8 mouse cellular contexts compared by ENCODE assay signal in the genomic region with DNA sequence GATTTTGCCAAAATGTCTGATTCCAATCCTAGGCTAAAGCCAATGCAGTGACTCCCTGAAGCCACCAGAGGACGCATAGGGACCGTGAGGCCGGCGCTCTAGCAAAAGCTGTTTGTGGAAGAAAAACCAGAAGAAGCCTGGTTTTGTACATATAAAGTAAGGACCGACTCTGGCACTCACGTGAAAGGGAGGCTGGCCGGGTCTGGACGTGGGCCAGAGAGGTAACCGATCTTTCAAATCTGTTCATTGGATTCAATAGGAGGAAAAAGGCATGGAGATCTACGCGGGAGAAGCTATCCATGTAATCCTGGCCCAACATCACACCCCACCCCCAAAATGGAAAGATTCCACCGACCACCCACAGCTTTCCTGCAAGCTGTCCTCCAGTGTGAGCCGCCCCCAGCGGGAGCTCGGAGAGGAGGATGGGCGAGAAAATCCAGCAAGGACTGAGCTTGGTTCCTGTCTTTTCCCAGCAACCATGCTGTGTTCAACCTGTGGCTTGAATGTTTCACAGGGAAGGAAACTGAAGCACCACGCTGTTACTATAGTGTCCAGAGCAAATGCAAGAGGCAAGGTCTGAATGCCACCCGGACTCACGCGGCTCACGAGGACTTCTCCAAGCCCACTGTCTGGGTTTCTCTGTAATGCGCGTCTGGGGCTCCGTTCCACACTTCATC. TPM values are rescaled to one million over a fixed set of nuclear protein-coding genes. Genes with fewer than 3 reads are reported as not detected.
DNase-seq lines count a peak whose midpoint lies in the region; ATAC-seq and TF ChIP-seq lines count a peak whose summit lies in the region.

No protein-coding gene starts in this region.

- no peak for TF ChIP-seq POLR2A in kidney, adult 2 months (IDR thresholded peaks at IDR 0.05; ENCODE audit: low read depth, low read length)

- 0 out of 2 replicates have a peak overlapping the region, but pooled peaks have one; percentile 20 for H3K4me3 ChIP-seq in kidney, adult 2 months (ENCODE audit: insufficient read depth, low read depth, low read length)
- peak overlapping the region; percentile 46 for H3K4me3 ChIP-seq in limb, embryonic 10.5 days
- peak overlapping the region; percentile 24 for H3K4me3 ChIP-seq in midbrain, embryonic 12.5 days

- no peaks in the 10 kb centered on the region for H3K36me3 ChIP-seq in kidney, adult 2 months (ENCODE audit: control insufficient read depth, insufficient read depth, low read length)
- no peaks in the 10 kb centered on the region for H3K36me3 ChIP-seq in limb, embryonic 10.5 days
- no peaks in the 10 kb centered on the region for H3K36me3 ChIP-seq in midbrain, embryonic 12.5 days
- no peaks in the 10 kb centered on the region for H3K36me3 ChIP-seq in splenic B cell, adult 2 months (ENCODE audit: control insufficient read depth, insufficient read depth, low read length, poor library complexity, severe bottlenecking)

- ATAC-seq in granulocyte monocyte progenitor cell, adult 5-6 weeks (replicated peaks; ENCODE audit: poor library complexity, severe bottlenecking): peak; percentile 86
- peak; percentile 78 for ATAC-seq in midbrain, embryonic 12.5 days (ENCODE audit: low FRiP score, low read depth)

- H3K27me3 ChIP-seq in kidney, adult 2 months (replicated peaks; ENCODE audit: control insufficient read depth, insufficient read depth, low read length): no peaks in the 10 kb centered on the region
- no peaks in the 10 kb centered on the region for H3K27me3 ChIP-seq in limb, embryonic 10.5 days (ENCODE audit: low read depth, poor library complexity, severe bottlenecking)
- no peaks in the 10 kb centered on the region; the same call in 1 of the 2 replicates for H3K27me3 ChIP-seq in midbrain, embryonic 12.5 days
- H3K27me3 ChIP-seq in splenic B cell, adult 2 months (ENCODE audit: control insufficient read depth, insufficient read depth, low read length, poor library complexity, severe bottlenecking): no peaks in the 10 kb centered on the region

- H3K4me2 ChIP-seq in midbrain, embryonic 12.5 days (replicated peaks): peak overlapping the region; percentile 62

- no peaks in the 10 kb centered on the region for H3K9me3 ChIP-seq in limb, embryonic 10.5 days (replicated peaks)
- H3K9me3 ChIP-seq in midbrain, embryonic 12.5 days: no peaks in the 10 kb centered on the region

- DNase-seq in urinary bladder, adult 18-20 months (ENCODE audit: low spot score in 2 of 2): peak; percentile 7 to 22
- DNase-seq in urinary bladder, adult 2 months (ENCODE audit: low spot score): no peak
- DNase-seq in embryo, embryonic 10 days (ENCODE audit: low spot score): peak; percentile 90
- DNase-seq in kidney, adult 2 months: peak; percentile 70
- peak; percentile 73 for DNase-seq in limb, embryonic 10.5 days (ENCODE audit: low spot score)
- DNase-seq in splenic B cell, adult 2 months (ENCODE audit: low read depth, low spot score): peak; percentile 73

- peak; percentile 98 for TF ChIP-seq CTCF in kidney, adult 2 months (conservative IDR thresholded peaks at IDR 0.05; ENCODE audit: insufficient read depth, insufficient read length, low read depth, low read length)

- WGBS in kidney, adult 2 months: 12% methylated on average over 24 of the region's 24 CpGs
- 10% methylated on average over 24 of the region's 24 CpGs for WGBS in limb, embryonic 10.5 days
- 8% methylated on average over 24 of the region's 24 CpGs for WGBS in midbrain, embryonic 12.5 days

- no peak overlapping the region for H3K27ac ChIP-seq in kidney, adult 2 months (ENCODE audit: insufficient read depth, low read depth, low read length)
- peak overlapping the region; percentile 67 for H3K27ac ChIP-seq in limb, embryonic 10.5 days
- no peak overlapping the region for H3K27ac ChIP-seq in midbrain, embryonic 12.5 days (replicated peaks)

- peak overlapping the region; percentile 41 for H3K9ac ChIP-seq in midbrain, embryonic 12.5 days (replicated peaks)

- H3K4me1 ChIP-seq in kidney, adult 2 months (ENCODE audit: control insufficient read depth, insufficient read depth, low read length): 0 out of 2 replicates have a peak, but pooled peaks cover 4% of the 10 kb centered on the region
- H3K4me1 ChIP-seq in limb, embryonic 10.5 days: peaks cover 6% of the 10 kb centered on the region
- H3K4me1 ChIP-seq in midbrain, embryonic 12.5 days: peaks cover 8% of the 10 kb centered on the region

RNA-seq across cellular contexts. Expression of a gene that starts 12.6 kb away (rescaled TPM):
- polyA plus RNA-seq in urinary bladder, adult 2 months (2012; rRNA removed): not detected in 2 replicates
- total RNA-seq in granulocyte monocyte progenitor cell, adult 5-6 weeks (2014; fragmentation: Nextera tagmentation): not detected in 2 replicates
- not detected in 2 replicates for total RNA-seq in granulocyte monocyte progenitor cell, adult 5-6 weeks (2017)
- polyA plus RNA-seq in kidney, adult 2 months (2012; rRNA removed): 526 and 582 TPM in 2 replicates
- not detected in 2 replicates for polyA plus RNA-seq in limb, embryonic 10.5 days (2016; fragmentation: Nextera tagmentation; extraction: Ambion mirVana)
- 0.77 and 0.89 TPM in 2 replicates for polyA plus RNA-seq in midbrain, embryonic 12.5 days (2016; fragmentation: Nextera tagmentation; extraction: Ambion mirVana)

RNA-seq across cellular contexts. Expression of a gene that starts 39.4 kb away (rescaled TPM):
- not detected in 2 replicates for polyA plus RNA-seq in urinary bladder, adult 2 months (2012; rRNA removed)
- total RNA-seq in granulocyte monocyte progenitor cell, adult 5-6 weeks (2014; fragmentation: Nextera tagmentation): not detected in 2 replicates
- total RNA-seq in granulocyte monocyte progenitor cell, adult 5-6 weeks (2017): not detected in 2 replicates
- polyA plus RNA-seq in kidney, adult 2 months (2012; rRNA removed): 355 and 358 TPM in 2 replicates
- polyA plus RNA-seq in limb, embryonic 10.5 days (2016; fragmentation: Nextera tagmentation; extraction: Ambion mirVana): not detected in 2 replicates
- polyA plus RNA-seq in midbrain, embryonic 12.5 days (2016; fragmentation: Nextera tagmentation; extraction: Ambion mirVana): 3.6 and 4.2 TPM in 2 replicates

Comparison
In these comparisons a context has a peak if more than half of its experiments do, and no peak if none do; other contexts are left out.
1. RNA of a gene that starts 12.6 kb away (polyA plus RNA-seq): 526 to 582 TPM in kidney, adult 2 months; 0.77 to 0.89 TPM in midbrain, embryonic 12.5 days, not detected in urinary bladder, adult 2 months and not detected in limb, embryonic 10.5 days; every median in the first group is over 100 times any median in the second.
2. RNA of a gene that starts 39.4 kb away (polyA plus RNA-seq): 355 to 358 TPM in kidney, adult 2 months; 3.6 to 4.2 TPM in midbrain, embryonic 12.5 days, not detected in urinary bladder, adult 2 months and not detected in limb, embryonic 10.5 days; every median in the first group is over 10 times any median in the second.
3. Peak in every context shown above with its lines, with median percentiles within 50 percentile points of each other: H3K4me3 ChIP-seq.